Mouse (Mus musculus) C2C12 (cell line): ENCODE results near the gene Ece2.

Experiments used
- CTCF ChIP-seq: IDR thresholded peaks from one replicate; pipeline ENCODE4 v1.5.1; 2011; ENCODE audit not compliant: control insufficient read depth, insufficient read depth, insufficient read length
- MYOD1 ChIP-seq: IDR thresholded peaks from one replicate; pipeline ENCODE4 v1.6.1; 2011; ENCODE audit warnings: low read depth; ENCODE audit not compliant: control insufficient read depth, insufficient read length
- USF1 ChIP-seq: IDR thresholded peaks from one replicate; pipeline ENCODE4 v1.6.1; 2011; ENCODE audit warnings: low read depth, mild to moderate bottlenecking, control low read depth, moderate library complexity

GRCm38 (mm10) chr16:20651076-20651946 is 21.7 kb downstream of the Ece2 start, which contains the start of gene Psmd2:
- no peak for TF ChIP-seq CTCF
- no peak for TF ChIP-seq USF1
- TF ChIP-seq MYOD1, result no peak
